Comparison of ENCODE assay signal across 8 mouse cellular contexts in genomic region chr19:8990432-8991102, GRCm38 (mm10). TPM values are rescaled to one million over a fixed set of nuclear protein-coding genes. Genes with fewer than 3 reads are reported as not detected.
DNase-seq lines count a peak whose midpoint lies in the region; ATAC-seq and TF ChIP-seq lines count a peak whose summit lies in the region.

No protein-coding gene starts in this region.

- H3K9me3 ChIP-seq in embryonic facial prominence, embryonic 12.5 days, result no peaks in the 10 kb centered on the region
- H3K9me3 ChIP-seq in intestine, postnatal 0 days (ENCODE audit: control insufficient read depth), result no peaks in the 10 kb centered on the region
- no peaks in the 10 kb centered on the region for H3K9me3 ChIP-seq in midbrain, embryonic 15.5 days

- H3K4me2 ChIP-seq in embryonic facial prominence, embryonic 12.5 days (replicated peaks), result peak overlapping the region; percentile 68
- H3K4me2 ChIP-seq in intestine, postnatal 0 days (replicated peaks; ENCODE audit: low read depth), result peak overlapping the region; percentile 87
- H3K4me2 ChIP-seq in midbrain, embryonic 15.5 days, result peak overlapping the region; percentile 73

- H3K4me1 ChIP-seq in embryonic facial prominence, embryonic 12.5 days, result peaks cover 46% of the 10 kb centered on the region
- H3K4me1 ChIP-seq in intestine, postnatal 0 days (replicated peaks; ENCODE audit: control insufficient read depth, insufficient read depth, low read length), result peaks cover 11% of the 10 kb centered on the region; the same call in 1 of the 2 replicates
- H3K4me1 ChIP-seq in midbrain, embryonic 15.5 days, result peaks cover 19% of the 10 kb centered on the region

- WGBS in embryonic facial prominence, embryonic 12.5 days, result 11% methylated on average over 15 of the region's 15 CpGs
- 16% methylated on average over 15 of the region's 15 CpGs for WGBS in intestine, postnatal 0 days
- WGBS in midbrain, embryonic 15.5 days, result 15% methylated on average over 15 of the region's 15 CpGs

- peak overlapping the region; percentile 57 for H3K4me3 ChIP-seq in left cerebral cortex, adult 2 months
- H3K4me3 ChIP-seq in embryonic facial prominence, embryonic 12.5 days, result peak overlapping the region; percentile 69
- H3K4me3 ChIP-seq in intestine, postnatal 0 days (ENCODE audit: low read depth, low read length), result peak overlapping the region; percentile 78
- peak overlapping the region; percentile 42 for H3K4me3 ChIP-seq in midbrain, embryonic 15.5 days

- no peaks in the 10 kb centered on the region for H3K36me3 ChIP-seq in embryonic facial prominence, embryonic 12.5 days
- no peaks in the 10 kb centered on the region for H3K36me3 ChIP-seq in intestine, postnatal 0 days (ENCODE audit: control insufficient read depth, insufficient read depth)
- no peaks in the 10 kb centered on the region for H3K36me3 ChIP-seq in midbrain, embryonic 15.5 days (replicated peaks)

- ATAC-seq in embryonic facial prominence, embryonic 12.5 days (ENCODE audit: insufficient number of reproducible peaks, insufficient read depth, low FRiP score, low TSS enrichment), result peak; percentile 74
- no peak for ATAC-seq in intestine, postnatal 0 days
- ATAC-seq in midbrain, embryonic 15.5 days (replicated peaks), result peak; percentile 74

- intact Hi-C loops in left cerebral cortex, adult 2 months (cut with DNase I), result no loop called here

- TF ChIP-seq CTCF in left cerebral cortex, adult 2 months (IDR thresholded peaks at IDR 0.05), result no peak
- no peak for TF ChIP-seq CTCF in intestine, postnatal 0 days (IDR thresholded peaks at IDR 0.05; ENCODE audit: low read depth)

- DNase-seq in left cerebral cortex, adult 2 months (ENCODE audit: extremely low spot score in 1 of 2, low spot score in 2 of 2), result no peak
- DNase-seq in left cerebral cortex, adult 8-10 months (ENCODE audit: low spot score in 2 of 2), result no peak
- no peak for DNase-seq in urinary bladder, postnatal 10 days (ENCODE audit: low spot score)
- no peak for DNase-seq in right cerebral cortex, postnatal 4 days
- DNase-seq in adipocyte (ENCODE audit: low spot score), result no peak

- H3K27ac ChIP-seq in left cerebral cortex, adult 2 months, result peak overlapping the region; percentile 78
- H3K27ac ChIP-seq in embryonic facial prominence, embryonic 12.5 days, result peak overlapping the region; percentile 97
- H3K27ac ChIP-seq in intestine, postnatal 0 days (ENCODE audit: low read depth, low read length), result peak overlapping the region; percentile 96
- no peak overlapping the region for H3K27ac ChIP-seq in midbrain, embryonic 15.5 days

- H3K27me3 ChIP-seq in embryonic facial prominence, embryonic 12.5 days, result no peaks in the 10 kb centered on the region
- H3K27me3 ChIP-seq in intestine, postnatal 0 days (replicated peaks; ENCODE audit: control insufficient read depth, insufficient read depth, low read length), result no peaks in the 10 kb centered on the region
- peaks cover 39% of the 10 kb centered on the region for H3K27me3 ChIP-seq in midbrain, embryonic 15.5 days (replicated peaks)

- H3K9ac ChIP-seq in embryonic facial prominence, embryonic 12.5 days, result peak overlapping the region; percentile 88
- H3K9ac ChIP-seq in intestine, postnatal 0 days (ENCODE audit: low read depth, low read length), result peak overlapping the region; percentile 92; the same call in 1 of the 2 replicates
- H3K9ac ChIP-seq in midbrain, embryonic 15.5 days, result peak overlapping the region; percentile 0; the same call in 1 of the 2 replicates

RNA-seq across cellular contexts. Expression of gene Ahnak, which starts 1.5 kb away (rescaled TPM):
- 10 to 100 TPM; 22.5 to 32.2 TPM for total RNA-seq in left cerebral cortex, adult 2 months (2021)
- total RNA-seq in left cerebral cortex, adult 8-10 months (2022), result 10 to 100 TPM; 24.9 to 29.0 (median 27.5) TPM
- polyA plus RNA-seq in embryonic facial prominence, embryonic 12.5 days (2016; fragmentation: Nextera tagmentation; extraction: Ambion mirVana), result 24.4 and 27.7 TPM in 2 replicates
- 26.2 and 30.1 TPM in 2 replicates for polyA plus RNA-seq in intestine, postnatal 0 days (2015; fragmentation: Nextera tagmentation; extraction: Ambion mirVana)
- polyA plus RNA-seq in midbrain, embryonic 15.5 days (2015; fragmentation: Nextera tagmentation; extraction: Ambion mirVana), result 4.9 and 5.9 TPM in 2 replicates

RNA-seq across cellular contexts. Expression of gene Eef1g, which starts 23.7 kb away (rescaled TPM):
- total RNA-seq in left cerebral cortex, adult 2 months (2021), result 100 to 1,000 TPM; 228 to 236 TPM
- 100 to 1,000 TPM; 224 to 271 (median 243) TPM for total RNA-seq in left cerebral cortex, adult 8-10 months (2022)
- polyA plus RNA-seq in embryonic facial prominence, embryonic 12.5 days (2016; fragmentation: Nextera tagmentation; extraction: Ambion mirVana), result 471 and 477 TPM in 2 replicates
- polyA plus RNA-seq in intestine, postnatal 0 days (2015; fragmentation: Nextera tagmentation; extraction: Ambion mirVana), result 164 and 168 TPM in 2 replicates
- polyA plus RNA-seq in midbrain, embryonic 15.5 days (2015; fragmentation: Nextera tagmentation; extraction: Ambion mirVana), result 287 and 295 TPM in 2 replicates

RNA-seq across cellular contexts. Expression of gene Tut1, which starts 36.9 kb away (rescaled TPM):
- total RNA-seq in left cerebral cortex, adult 2 months (2021), result 10 to 100 TPM; 21.4 to 22.4 TPM
- total RNA-seq in left cerebral cortex, adult 8-10 months (2022), result 10 to 100 TPM; 20.5 to 26.0 (median 22.1) TPM
- 35.6 and 38.1 TPM in 2 replicates for polyA plus RNA-seq in embryonic facial prominence, embryonic 12.5 days (2016; fragmentation: Nextera tagmentation; extraction: Ambion mirVana)
- polyA plus RNA-seq in intestine, postnatal 0 days (2015; fragmentation: Nextera tagmentation; extraction: Ambion mirVana), result 10.7 and 11.1 TPM in 2 replicates
- polyA plus RNA-seq in midbrain, embryonic 15.5 days (2015; fragmentation: Nextera tagmentation; extraction: Ambion mirVana), result 27.5 and 30.5 TPM in 2 replicates

RNA-seq across cellular contexts. Expression of gene Mta2, which starts 48.9 kb away (rescaled TPM):
- total RNA-seq in left cerebral cortex, adult 2 months (2021), result 10 to 100 TPM; 55.5 to 55.6 TPM
- 10 to 100 TPM; 46.8 to 53.8 (median 50.4) TPM for total RNA-seq in left cerebral cortex, adult 8-10 months (2022)
- polyA plus RNA-seq in embryonic facial prominence, embryonic 12.5 days (2016; fragmentation: Nextera tagmentation; extraction: Ambion mirVana), result 202 and 211 TPM in 2 replicates
- 53.1 and 54.1 TPM in 2 replicates for polyA plus RNA-seq in intestine, postnatal 0 days (2015; fragmentation: Nextera tagmentation; extraction: Ambion mirVana)
- polyA plus RNA-seq in midbrain, embryonic 15.5 days (2015; fragmentation: Nextera tagmentation; extraction: Ambion mirVana), result 119 and 121 TPM in 2 replicates

Comparison
In these comparisons a context has a peak if more than half of its experiments do, and no peak if none do; other contexts are left out.
1. H3K9ac ChIP-seq: peak in every context shown above with its lines; median percentile 92 in intestine, postnatal 0 days; 88 in embryonic facial prominence, embryonic 12.5 days; 0 in midbrain, embryonic 15.5 days.